Mouse (Mus musculus): ENCODE measurements at regions not wholly inside any gene's neighbourhood (a gene's known extent, or its start where the extent isn't known, plus 50 kb on each side); places are given as distances from the start of the nearest gene placed in this dataset.

DNA sequence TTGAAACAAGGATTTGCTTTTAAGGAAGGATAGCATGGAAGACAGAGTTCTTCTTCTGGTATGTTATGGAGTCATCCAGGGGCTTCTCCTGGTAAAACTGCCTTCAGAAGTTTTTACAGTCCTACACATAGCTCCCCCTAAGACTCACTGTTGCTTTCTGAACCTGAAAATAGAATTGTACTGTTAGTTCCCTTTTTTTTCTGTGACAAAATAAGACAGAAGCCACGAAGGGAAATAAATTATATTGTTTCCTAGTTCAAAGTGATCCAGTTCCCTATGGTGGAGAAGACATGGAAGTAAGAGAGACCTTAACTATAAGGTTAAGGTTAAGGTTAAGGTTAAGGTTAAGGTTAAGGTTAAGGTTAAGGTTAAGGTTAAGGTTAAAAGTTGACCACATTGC is 251.5 kb upstream of the Kcnj16 start:
- no peak for DNase-seq (ENCODE audit: low spot score)

DNA sequence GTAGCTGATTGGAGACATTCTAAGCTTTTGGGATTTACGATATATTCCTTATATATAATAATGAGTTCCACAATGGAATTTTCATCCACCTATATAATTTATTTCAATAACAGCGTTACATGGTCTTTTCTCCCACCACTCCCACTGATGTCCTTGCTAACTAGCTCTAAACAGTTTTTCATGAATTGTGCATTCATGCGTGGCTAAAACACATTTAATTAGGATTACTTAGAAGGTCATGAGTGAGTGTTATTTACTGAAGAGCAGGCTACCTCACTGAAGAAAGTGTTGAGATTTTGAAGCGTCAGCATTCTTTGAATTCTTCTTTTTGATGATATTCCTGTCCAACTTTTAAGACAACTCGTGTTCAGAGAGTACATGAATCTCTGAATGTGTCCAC is 245.1 kb upstream of the Kcnj16 start:
- no peak for DNase-seq (ENCODE audit: low spot score)

DNA sequence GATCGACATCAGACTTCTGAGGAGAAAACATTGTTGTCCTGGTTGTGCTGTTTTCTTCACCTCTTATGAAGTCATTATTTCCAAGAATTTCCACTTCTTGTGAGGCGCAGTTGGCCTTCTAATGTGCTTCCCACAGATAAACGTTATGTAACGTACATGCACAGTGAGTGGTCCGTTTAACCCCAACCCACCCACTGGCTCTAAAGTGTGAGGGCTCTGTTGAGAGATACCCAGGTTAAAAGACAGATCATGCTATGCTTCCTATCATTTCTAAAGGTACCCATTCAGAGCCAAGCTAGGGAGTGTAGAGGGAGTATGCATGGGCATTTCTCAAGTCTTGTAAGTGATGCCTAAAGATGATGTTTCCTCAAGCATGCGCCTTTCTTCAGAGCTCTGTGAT is 243.9 kb upstream of the Kcnj16 start:
- no peak for DNase-seq (ENCODE audit: low spot score)

DNA sequence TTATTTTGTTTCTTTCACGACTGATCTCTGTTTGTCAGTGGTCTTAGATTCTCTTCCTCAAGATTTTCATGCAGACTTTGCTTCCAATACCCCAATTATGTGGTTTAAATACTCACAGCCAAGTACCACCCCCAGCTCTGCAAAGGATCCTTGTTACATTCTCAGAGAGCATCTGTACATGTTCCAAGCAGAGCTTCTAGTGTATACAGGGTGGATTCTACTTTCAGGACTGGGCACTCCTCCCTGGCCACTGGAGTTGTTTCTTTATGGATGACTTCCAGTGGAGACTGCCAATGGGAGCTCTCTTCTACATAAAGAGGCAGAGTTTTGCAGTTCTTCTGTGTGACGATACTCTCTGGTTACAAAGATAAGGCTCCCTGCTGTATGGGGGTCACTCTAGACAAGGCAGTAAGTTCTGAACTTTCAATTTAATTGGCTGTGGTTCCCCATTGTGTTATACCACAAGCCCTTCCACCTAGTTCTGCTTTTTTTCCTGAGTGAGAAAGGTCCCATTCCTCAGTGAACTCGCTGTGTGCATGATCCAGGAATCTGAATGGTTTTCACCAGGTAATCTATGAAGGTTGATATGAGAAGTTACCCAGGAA is 240.4 kb upstream of the Kcnj16 start:
- no peak for DNase-seq (ENCODE audit: low spot score)

DNA sequence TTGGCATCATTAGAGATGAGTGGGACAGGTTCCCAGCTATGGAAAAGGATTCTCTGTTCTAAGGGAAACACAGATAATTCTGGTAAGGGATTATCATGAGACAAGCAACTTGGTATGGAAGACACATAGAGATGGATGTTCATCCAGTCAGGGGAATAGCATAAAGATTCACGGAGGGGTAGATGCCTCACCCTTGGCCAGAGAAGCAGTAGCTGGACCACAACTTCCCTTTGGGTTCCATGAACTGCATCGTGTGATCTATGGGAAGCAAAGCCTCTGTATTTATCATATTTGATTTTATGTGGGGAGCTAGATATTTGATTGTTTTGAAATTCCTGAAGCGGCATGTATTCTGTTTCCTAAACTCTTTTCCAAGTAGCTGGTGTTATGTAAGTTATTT is 236.3 kb upstream of the Kcnj16 start:
- no peak for DNase-seq (ENCODE audit: low spot score)

DNA sequence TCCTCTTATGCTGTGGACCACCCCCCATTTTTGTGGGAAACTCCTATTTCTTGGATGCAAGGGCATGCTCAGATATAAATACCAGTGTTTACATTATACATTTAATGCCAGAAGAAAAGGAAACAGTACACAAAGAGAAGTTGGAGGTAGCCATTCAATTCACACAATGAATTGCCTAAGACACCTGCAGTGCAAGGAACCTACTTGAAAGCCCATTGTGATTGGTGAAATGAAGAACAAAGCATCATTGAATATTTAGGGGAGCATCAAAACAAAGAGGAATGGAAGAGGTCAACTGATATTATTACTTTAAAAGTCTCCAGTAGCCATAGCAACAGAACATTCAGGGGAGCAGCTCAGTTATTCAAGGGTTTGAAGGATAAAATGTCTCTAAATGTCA is 193.7 kb upstream of the Kcnj16 start:
- DNase-seq (ENCODE audit: low spot score), result no peak

DNA sequence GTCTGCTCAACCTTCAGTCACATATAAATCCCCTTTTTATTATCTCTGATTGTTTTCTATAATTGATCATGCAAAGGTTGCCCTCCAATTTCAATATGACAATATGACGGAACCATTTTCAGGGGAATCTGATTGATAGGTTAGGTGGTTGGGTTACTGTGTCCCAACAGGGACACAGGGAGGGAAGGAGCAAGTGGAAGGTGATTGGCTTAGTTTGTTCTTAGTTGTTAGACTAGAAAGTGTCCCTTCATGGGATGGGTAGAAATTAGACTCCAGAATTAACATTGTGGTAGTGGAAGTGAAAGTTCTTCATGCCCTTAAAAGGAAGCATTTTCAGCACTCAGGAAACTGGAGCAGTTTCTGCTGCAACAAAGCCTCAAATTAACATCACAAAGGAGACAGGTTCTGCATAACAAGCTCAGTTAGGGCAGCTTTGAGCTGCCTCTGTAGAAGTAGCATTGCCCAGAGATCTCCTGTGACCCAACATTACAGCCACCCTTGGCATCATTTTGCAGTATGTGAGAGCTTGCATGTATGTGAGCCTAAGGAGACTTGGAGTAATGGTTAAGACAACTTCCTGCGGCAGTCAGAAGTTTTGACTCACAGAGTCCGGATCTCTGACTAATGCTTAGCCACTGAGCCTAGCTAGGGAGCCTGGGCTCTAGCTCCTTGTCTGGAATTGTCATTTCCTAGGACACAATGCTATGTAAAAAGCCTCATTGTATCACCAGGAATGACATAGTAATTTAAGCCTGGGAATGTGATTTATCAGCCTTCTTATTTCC is 186.1 kb upstream of the Kcnj16 start:
- no peak for DNase-seq (ENCODE audit: low spot score)

DNA sequence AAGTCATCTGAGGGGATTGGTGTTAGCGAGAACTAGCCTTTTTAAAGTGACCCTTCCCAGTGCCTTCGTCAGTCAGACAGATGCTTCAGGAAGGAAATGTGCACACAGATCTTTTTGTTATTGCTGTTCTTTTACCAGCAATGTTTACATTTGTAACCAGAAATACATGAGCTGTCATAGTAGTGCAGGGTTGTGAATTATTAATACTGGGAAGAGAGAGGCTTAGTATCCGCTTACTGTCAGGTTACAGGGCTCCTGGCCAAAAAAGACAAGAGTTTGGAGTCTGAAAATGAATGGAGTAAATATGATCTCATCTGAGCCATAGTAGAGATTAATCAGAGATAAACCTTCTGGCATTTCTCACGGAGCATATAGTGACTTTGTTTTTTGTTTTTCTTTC is 178.3 kb upstream of the Kcnj16 start:
- DNase-seq (ENCODE audit: low spot score), result no peak

DNA sequence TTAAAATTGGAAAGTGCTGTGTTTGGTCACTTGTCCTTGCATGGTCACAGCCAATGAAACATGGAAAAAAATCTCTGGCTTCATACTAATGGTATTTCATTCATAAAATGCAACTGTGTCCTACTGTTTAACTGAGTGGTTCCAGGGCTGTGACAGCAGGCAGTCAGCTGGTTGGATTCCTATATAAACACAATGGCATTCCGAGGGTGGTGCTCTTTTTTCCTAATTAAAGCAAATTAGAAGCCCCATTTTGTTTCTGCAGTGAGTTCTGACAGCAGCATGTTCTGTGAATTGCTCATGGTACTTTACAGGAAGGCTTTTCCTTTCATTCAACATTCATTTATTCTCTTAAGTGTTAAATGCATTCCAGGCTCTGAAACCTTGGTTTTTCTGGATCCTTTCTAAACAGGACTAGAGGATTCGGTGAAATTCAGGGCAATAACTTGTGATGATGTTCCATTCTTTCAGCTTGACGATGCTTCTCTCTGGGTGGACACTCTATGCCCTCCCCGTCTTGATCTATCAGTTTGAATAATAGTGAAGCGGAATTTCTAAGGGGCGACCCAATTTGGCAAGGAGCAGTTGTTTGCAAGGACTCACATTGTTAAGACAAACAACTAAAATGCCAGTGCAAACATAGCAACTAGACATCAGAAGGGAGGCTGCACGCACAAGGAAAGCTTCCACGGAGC is 167.8 kb upstream of the Kcnj16 start:
- no peak for DNase-seq (ENCODE audit: low spot score)

DNA sequence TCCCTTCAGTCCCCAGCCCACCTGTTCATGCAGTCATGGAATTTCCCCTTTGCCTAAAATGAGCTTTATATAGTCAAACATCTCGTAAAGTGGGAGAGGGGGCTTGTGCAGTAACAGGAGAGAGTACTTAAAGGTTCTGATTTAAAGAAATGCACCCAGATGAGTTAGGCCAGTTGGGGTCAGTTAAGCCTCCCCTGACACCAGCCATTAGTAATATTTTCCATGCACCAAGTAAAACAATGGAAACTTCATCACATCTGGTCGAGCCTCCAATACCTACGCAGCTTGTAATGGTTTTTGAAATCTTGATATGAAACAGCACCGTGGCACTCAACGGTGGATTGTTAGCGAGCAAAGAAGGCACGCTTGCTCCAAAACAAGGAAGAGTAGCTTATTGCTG is 165.8 kb upstream of the Kcnj16 start:
- DNase-seq (ENCODE audit: low spot score), result no peak

DNA sequence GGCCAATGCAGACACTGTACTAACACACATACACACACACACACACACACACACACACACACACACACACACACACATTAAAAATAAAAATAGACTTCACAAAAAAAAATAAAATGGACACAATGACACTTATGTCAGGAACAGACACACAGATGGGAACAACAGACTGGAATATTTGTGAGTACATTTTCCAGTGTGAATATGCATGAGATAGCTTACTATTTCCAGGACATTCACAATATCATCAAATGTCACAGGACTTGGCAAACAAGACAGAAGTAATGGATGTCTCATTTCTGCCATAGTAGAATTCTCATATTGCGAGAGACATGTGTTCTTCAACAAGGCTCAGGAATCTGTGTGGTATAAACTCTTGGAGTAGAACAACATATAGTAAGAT is 163.8 kb upstream of the Kcnj16 start:
- no peak for DNase-seq (ENCODE audit: low spot score)

DNA sequence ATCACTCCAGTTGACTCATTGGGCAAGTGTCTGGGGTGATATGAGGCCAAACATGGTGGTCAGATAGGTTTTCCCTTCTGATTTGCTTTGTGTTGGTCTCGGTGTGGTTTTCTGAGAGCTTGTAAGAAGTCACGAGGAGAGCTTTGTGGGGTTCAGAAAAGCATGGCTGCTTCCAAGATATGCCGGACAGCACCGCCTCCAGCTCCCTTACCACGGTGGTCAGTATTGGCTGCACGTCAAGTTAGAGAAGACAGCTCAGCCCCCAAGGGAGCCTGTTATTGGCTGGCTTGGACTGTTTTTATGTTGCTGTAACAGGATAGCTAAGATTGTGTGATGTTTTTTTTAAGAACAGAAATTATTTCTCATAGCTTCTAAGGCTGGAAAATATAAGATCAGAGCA is 154.7 kb upstream of the Kcnj16 start:
- no peak for DNase-seq (ENCODE audit: low spot score)

DNA sequence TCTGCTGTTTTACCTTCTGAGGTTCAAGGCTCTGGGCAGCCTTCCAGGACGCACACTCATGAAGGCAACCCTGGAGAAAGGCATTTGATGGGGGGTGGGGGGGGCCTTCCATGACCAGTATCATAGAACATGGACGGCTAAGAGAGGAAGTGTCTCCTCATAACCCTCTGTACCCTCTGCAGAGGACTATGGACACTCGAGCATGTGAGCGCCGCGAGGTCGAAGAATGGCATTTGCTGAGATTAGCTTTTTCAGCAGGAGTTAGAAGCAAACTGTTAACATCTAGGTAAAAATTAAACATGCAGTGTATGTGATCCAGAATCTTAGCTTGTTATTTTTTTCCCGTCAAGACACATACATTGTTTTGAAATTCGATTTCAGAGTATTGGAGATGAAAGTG is 153.1 kb upstream of the Kcnj16 start:
- no peak for DNase-seq (ENCODE audit: low spot score)

DNA sequence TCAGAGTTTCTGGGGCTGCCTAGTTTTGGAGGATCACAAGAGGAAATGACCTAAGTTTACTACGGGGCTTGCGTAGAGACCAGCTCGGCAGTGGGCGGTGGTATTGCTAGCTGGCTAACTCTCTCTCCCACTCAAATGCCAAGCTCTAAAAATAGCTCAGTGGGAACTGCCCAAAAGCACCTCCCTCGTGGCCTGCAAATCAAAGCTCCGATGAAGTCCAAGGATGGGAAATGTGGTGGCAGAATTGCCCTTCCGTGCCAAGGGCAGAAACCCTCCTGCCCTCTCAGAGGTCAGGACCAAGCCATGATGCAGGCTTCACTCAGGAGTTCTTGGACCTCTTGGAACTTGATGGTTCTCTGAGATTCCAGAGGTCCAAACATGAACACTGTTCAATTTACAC is 152.6 kb upstream of the Kcnj16 start:
- no peak for DNase-seq (ENCODE audit: low spot score)

DNA sequence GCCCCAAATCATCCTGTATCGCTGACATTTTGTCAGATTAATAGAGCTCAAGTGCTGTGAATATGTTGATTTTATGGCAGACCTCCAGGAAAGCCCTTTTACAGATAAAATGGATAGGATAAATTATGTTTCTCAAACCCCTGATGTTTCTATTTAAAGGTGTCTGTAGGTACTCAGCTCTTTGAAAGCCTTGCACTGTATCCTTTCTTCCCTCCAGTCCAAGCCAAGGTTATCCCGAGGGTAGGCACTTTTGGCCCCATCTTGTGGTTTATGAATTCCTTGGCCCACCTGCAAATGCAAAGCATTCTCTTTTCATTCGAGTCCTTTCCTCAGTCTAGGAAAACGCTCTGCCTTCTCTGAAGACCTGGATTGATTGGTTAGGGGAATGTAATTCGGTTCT is 139.2 kb upstream of the Kcnj16 start:
- no peak for DNase-seq (ENCODE audit: low spot score)

DNA sequence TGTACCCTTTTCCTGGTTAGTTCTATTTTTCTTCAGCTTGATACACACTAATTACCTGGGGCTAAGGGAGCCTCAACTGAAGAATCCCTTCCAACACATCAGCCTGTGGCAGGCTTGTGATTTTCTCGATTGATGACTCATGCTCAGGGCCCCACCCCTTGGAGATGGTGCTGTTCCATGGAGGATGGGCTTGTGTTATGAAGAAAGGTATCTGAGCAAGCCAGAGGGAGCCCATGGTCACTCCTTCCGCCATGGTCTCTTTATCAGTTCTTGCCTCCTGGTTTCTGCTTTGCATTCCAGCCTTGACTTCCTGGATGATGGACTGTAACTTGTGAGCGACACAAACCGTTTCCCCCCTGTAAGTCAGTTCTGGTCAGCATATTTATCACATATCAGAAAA is 131.1 kb upstream of the Kcnj16 start:
- no peak for DNase-seq (ENCODE audit: low spot score)

DNA sequence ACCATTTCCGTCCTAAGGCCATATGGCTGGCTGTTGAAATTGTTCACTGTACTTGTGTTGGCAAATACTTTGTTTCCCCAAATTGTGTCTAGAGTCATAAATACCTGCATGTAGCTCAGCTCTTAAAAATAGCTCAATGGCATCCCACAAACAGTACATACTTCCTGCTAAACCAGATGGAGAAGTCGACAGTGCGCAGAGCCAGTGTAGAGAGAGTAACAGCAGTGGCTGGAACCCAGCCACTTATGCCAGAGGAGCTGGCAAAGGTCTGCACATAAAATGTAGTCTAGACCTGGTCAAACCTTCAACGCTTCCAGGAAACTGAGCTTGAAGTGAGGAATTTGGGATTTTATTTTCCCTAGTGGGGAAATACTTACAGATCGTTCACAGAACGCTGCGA is 128.5 kb upstream of the Kcnj16 start:
- no peak for DNase-seq (ENCODE audit: low spot score)

DNA sequence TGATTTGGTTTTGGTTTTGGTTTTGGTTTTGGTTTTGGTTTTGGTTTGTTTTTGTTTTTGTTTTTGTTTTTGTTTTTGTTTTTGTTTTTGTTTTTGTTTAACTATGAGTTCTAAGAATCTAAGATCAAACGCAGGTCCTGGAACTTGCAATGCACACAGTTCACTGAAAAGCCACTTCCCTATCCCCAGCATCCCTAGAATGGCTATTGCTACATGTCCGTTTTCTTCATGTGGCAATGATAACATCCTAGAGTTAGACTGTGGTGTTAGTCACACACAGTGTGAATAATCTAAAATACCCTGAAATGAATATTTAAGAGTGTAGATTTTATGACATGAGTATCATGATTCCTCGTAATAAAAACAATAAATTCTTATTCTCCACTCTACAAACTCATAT is 99.5 kb upstream of the Kcnj16 start:
- no peak for DNase-seq (ENCODE audit: low spot score)

DNA sequence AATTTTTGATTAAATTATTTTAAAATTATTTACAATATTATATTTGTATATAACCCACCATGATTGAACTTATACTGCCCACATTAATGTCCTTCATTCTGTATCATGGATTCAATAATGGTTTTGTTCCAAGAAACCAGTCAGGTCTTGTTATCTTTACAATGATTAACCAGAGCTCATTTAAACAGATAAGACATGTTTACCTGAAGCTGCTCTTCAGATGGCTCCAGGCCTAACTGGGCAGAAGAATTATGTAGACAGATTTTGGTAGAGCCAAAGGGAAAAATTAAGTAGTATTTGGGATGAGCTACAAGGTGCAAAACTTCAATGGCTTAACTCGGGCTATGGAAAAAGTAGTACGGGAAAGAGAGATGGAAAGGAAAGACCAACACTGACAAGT is 97.7 kb upstream of the Kcnj16 start:
- no peak for DNase-seq (ENCODE audit: low spot score)

DNA sequence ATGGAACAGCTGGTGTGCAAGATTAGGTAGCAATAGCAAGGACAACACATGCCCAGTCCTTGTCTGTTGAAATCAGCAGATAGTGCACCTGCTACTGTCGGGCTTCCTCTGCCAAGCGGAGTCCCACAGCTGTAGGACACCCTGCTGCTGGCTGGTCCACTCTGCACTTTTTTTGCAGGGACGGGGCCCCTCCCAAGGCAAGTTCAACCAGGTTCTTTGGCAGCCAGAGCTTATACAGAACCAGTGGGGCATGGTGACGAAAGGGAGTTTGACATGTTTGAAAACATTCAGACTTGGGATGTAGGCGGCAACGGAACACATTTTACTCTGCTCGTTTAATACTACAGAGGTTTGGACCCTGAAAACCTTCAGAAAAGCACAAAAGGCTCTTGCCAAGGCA is 93.2 kb upstream of the Kcnj16 start:
- no peak for DNase-seq (ENCODE audit: low spot score)

DNA sequence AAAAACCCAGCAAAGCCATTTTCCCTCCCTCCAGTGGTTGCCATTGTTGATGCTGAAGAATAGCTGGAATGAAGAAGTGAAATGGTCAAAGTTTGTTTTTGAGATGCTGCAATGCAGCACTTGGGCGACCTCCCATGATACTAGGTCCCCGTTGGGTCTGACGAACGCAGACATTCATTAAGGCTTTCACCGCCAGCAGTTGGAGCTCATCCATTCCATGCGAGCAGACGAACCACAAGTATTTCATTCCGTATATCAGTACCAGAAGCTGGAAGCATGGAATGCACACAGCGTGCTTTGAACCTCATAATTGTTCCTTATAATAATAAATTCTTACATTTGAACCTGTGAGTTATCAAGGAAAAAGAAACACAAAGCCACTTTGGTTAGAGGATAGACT is 86.9 kb upstream of the Kcnj16 start:
- DNase-seq (ENCODE audit: low spot score), result no peak

DNA sequence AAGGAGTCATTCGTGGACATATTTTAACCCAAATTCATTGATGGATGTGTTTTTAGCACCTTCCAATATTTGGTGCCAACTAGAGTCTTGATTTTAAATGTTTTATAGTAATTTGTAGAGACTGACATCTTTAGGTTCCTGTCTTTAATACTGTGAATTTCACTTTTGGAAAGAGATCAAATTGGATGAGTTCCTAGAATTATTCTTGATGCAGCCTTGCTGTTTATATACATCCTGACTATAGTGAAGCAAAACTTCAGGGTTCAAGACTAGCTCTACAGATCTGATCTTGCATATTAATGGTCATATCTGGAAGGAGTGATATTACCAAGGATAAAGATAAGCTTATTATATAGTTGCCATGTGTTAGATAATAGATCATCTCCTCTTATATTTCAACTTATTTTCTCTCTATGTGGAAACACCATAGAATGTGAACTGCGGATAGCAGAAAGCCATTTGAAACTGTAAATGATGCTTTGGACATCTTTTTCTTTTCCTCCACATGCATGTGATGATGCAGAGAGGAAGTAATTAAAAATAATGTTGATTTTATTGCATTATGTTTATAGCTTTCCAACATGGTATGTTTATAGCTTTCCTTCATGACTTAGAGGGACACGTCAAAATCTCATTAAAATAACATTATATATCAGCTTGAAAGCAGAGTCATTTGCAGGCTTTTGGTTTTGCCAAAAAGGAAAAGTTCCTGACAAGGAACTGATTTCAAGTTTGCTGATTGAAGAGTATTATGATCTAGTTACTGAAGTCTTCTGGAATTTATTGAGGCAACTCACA is 78.3 kb upstream of the Kcnj16 start:
- DNase-seq (ENCODE audit: low spot score), result no peak

DNA sequence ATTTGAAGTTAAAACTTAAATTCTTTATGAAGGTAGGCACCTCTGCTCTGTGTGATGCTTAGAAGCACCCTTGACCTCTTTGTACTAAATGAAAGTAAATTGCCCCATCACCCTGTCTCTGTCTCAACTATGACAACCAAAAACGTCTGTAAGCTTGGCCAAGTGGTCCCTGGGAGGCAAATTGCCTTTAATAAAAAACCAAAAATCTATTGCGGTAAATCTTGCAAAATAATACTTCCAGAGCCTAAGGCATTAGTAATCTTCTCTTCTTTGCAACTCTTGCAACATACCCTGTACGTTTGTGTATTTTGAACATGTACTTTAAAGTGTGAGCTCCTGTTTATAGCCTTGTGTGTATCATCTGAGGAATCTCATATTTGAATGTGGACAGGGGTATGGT is 77.4 kb upstream of the Kcnj16 start:
- no peak for DNase-seq (ENCODE audit: low spot score)

Measured in testis, postnatal 14 days (tissue).